Mouse (Mus musculus): ENCODE results near the gene Cfap46. TPM values are rescaled to one million over a fixed set of nuclear protein-coding genes. Genes with fewer than 3 reads are reported as not detected.

Cfap46 gene
- polyA plus RNA-seq, 1 experiment: 0.25 TPM

GRCm38 (mm10) chr7:139615767-139616766 lies 67.5 kb downstream of the Cfap46 start:
- Histone ChIP-seq H3K36me3 (ENCODE audit: control insufficient read depth, insufficient read depth, low read length) (no peaks in the 10 kb centered on the region), H3K27me3 (replicated peaks; ENCODE audit: control insufficient read depth, insufficient read depth, low read length) (no peaks in the 10 kb centered on the region), H3K4me1 (ENCODE audit: control insufficient read depth, insufficient read depth, low read length) (no peaks in the 10 kb centered on the region), H3K4me3 (ENCODE audit: insufficient read depth, low read depth, low read length) (no peak overlapping the region), H3K27ac (ENCODE audit: insufficient read depth, low read depth, low read length) (no peak overlapping the region)
- no peak for TF ChIP-seq POLR2A (IDR thresholded peaks at IDR 0.05; ENCODE audit: low read depth, low read length)
- peak; percentile 76 for TF ChIP-seq CTCF (conservative IDR thresholded peaks at IDR 0.05; ENCODE audit: insufficient read depth, insufficient read length, low read depth, low read length)
- DNase-seq: peak; percentile 50
- WGBS: 53% methylated on average over 12 of the region's 12 CpGs

GRCm38 (mm10) chr7:139610328-139610727 lies 73.3 kb downstream of the Cfap46 start:
- no peak for DNase-seq
- Histone ChIP-seq H3K36me3 (ENCODE audit: control insufficient read depth, insufficient read depth, low read length) (no peaks in the 10 kb centered on the region), H3K27me3 (replicated peaks; ENCODE audit: control insufficient read depth, insufficient read depth, low read length) (no peaks in the 10 kb centered on the region), H3K4me1 (ENCODE audit: control insufficient read depth, insufficient read depth, low read length) (no peaks in the 10 kb centered on the region), H3K4me3 (ENCODE audit: insufficient read depth, low read depth, low read length) (no peak overlapping the region), H3K27ac (ENCODE audit: insufficient read depth, low read depth, low read length) (no peak overlapping the region)
- no peak for TF ChIP-seq CTCF (conservative IDR thresholded peaks at IDR 0.05; ENCODE audit: insufficient read depth, insufficient read length, low read depth, low read length)
- WGBS: 78% methylated on average over 2 of the region's 2 CpGs

DNA sequence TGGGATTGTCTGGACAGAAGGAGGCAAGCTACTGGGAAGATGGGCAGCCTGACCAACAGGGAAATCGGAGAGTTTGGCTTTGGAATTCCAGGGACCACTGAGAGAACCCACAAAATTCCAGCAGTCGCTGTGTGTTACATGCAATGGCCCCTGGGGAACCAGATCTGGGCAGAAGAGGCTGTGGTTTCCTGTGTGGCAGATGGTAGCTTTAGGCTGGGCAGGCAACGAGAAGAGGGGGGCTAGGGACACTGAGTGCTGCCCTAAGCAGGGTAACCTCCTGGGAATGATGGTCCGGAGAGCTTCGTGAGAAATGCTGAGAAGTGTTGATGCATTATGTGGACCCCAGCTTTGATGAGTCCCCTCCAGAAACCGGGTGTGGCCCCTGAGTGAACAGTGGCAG lies 87.8 kb downstream of the Cfap46 start:
- H3K4me1 ChIP-seq (ENCODE audit: control insufficient read depth, insufficient read depth, low read length): no peaks in the 10 kb centered on the region
- 70% methylated on average over 6 of the region's 6 CpGs for WGBS
- no peak for DNase-seq
- no peak overlapping the region for H3K27ac ChIP-seq (ENCODE audit: insufficient read depth, low read depth, low read length)
- H3K36me3 ChIP-seq (ENCODE audit: control insufficient read depth, insufficient read depth, low read length): no peaks in the 10 kb centered on the region
- H3K27me3 ChIP-seq (replicated peaks; ENCODE audit: control insufficient read depth, insufficient read depth, low read length): no peaks in the 10 kb centered on the region
- no peak overlapping the region for H3K4me3 ChIP-seq (ENCODE audit: insufficient read depth, low read depth, low read length)
- TF ChIP-seq POLR2A (IDR thresholded peaks at IDR 0.05; ENCODE audit: low read depth, low read length): no peak

DNA sequence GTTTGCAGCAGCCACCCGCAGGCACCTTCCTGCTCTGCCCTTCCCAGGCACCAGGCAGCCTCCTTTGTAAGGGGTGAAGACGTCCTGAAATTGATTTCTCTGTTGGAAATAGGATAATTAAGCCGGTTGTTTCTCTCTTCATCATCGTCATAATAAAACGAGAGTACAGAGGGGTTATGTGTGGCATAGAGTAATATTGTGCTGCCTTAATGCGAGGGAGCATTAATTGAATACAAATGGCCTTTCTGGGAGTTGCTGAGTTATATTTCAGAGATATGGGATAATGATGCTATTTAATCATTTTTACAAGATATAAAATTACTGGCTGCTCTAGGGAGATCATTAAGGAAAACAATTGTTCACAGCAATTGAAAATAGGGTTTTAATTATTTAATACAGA lies 88.3 kb downstream of the Cfap46 start:
- TF ChIP-seq POLR2A (IDR thresholded peaks at IDR 0.05; ENCODE audit: low read depth, low read length) (no peak), CTCF (conservative IDR thresholded peaks at IDR 0.05; ENCODE audit: insufficient read depth, insufficient read length, low read depth, low read length) (no peak)
- Histone ChIP-seq H3K4me1 (ENCODE audit: control insufficient read depth, insufficient read depth, low read length) (no peaks in the 10 kb centered on the region), H3K27me3 (replicated peaks; ENCODE audit: control insufficient read depth, insufficient read depth, low read length) (no peaks in the 10 kb centered on the region), H3K36me3 (ENCODE audit: control insufficient read depth, insufficient read depth, low read length) (no peaks in the 10 kb centered on the region), H3K27ac (ENCODE audit: insufficient read depth, low read depth, low read length) (no peak overlapping the region), H3K4me3 (ENCODE audit: insufficient read depth, low read depth, low read length) (no peak overlapping the region)
- 76% methylated on average over 6 of the region's 6 CpGs for WGBS
- no peak for DNase-seq

GRCm38 (mm10) chr7:139591311-139591710 lies 92.3 kb downstream of the Cfap46 start:
- Histone ChIP-seq H3K36me3 (ENCODE audit: control insufficient read depth, insufficient read depth, low read length) (no peaks in the 10 kb centered on the region), H3K4me3 (ENCODE audit: insufficient read depth, low read depth, low read length) (no peak overlapping the region), H3K4me1 (ENCODE audit: control insufficient read depth, insufficient read depth, low read length) (no peaks in the 10 kb centered on the region), H3K27me3 (replicated peaks; ENCODE audit: control insufficient read depth, insufficient read depth, low read length) (no peaks in the 10 kb centered on the region), H3K27ac (ENCODE audit: insufficient read depth, low read depth, low read length) (no peak overlapping the region)
- 94% methylated on average over 5 of the region's 5 CpGs for WGBS
- DNase-seq: no peak
- no peak for TF ChIP-seq CTCF (conservative IDR thresholded peaks at IDR 0.05; ENCODE audit: insufficient read depth, insufficient read length, low read depth, low read length)
- TF ChIP-seq POLR2A (IDR thresholded peaks at IDR 0.05; ENCODE audit: low read depth, low read length): no peak

DNA sequence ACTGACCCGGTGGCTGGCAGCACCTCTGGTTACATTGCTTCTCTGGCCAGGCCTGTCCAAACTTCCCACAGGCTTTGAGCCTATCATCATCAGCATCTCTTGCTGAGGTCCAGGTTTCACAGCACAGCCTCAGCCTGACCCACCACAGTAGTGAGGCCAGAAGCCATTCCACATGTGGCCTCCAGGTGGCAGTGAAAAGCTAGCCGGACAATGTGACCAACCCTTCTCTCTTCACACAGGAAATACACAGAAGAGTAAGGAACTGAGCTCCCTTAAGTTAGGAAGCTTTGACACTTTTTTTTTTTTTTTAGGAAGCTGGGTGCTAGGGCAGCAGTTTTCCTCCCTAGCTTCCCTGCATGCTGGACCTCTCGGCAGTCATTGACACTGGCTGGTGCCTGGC lies 93.3 kb downstream of the Cfap46 start:
- WGBS: 26% methylated on average over 3 of the region's 3 CpGs
- DNase-seq: peak; percentile 41
- Histone ChIP-seq H3K4me3 (ENCODE audit: insufficient read depth, low read depth, low read length) (no peak overlapping the region), H3K4me1 (ENCODE audit: control insufficient read depth, insufficient read depth, low read length) (no peaks in the 10 kb centered on the region), H3K36me3 (ENCODE audit: control insufficient read depth, insufficient read depth, low read length) (no peaks in the 10 kb centered on the region), H3K27me3 (replicated peaks; ENCODE audit: control insufficient read depth, insufficient read depth, low read length) (no peaks in the 10 kb centered on the region), H3K27ac (ENCODE audit: insufficient read depth, low read depth, low read length) (no peak overlapping the region)
- no peak for TF ChIP-seq POLR2A (IDR thresholded peaks at IDR 0.05; ENCODE audit: low read depth, low read length)
- TF ChIP-seq CTCF (conservative IDR thresholded peaks at IDR 0.05; ENCODE audit: insufficient read depth, insufficient read length, low read depth, low read length): peak; percentile 83

GRCm38 (mm10) chr7:139587919-139588318 lies 95.7 kb downstream of the Cfap46 start:
- TF ChIP-seq POLR2A (IDR thresholded peaks at IDR 0.05; ENCODE audit: low read depth, low read length) (no peak), CTCF (conservative IDR thresholded peaks at IDR 0.05; ENCODE audit: insufficient read depth, insufficient read length, low read depth, low read length) (no peak)
- no peak for DNase-seq
- Histone ChIP-seq H3K4me3 (ENCODE audit: insufficient read depth, low read depth, low read length) (no peak overlapping the region), H3K36me3 (ENCODE audit: control insufficient read depth, insufficient read depth, low read length) (no peaks in the 10 kb centered on the region), H3K27me3 (replicated peaks; ENCODE audit: control insufficient read depth, insufficient read depth, low read length) (no peaks in the 10 kb centered on the region; the same call in 1 of the 2 replicates), H3K27ac (ENCODE audit: insufficient read depth, low read depth, low read length) (no peak overlapping the region), H3K4me1 (ENCODE audit: control insufficient read depth, insufficient read depth, low read length) (0 out of 2 replicates have a peak, but pooled peaks cover 3% of the 10 kb centered on the region)
- WGBS: 22% methylated on average over 7 of the region's 7 CpGs
